Mouse (Mus musculus): ENCODE data around the gene Krt27.

DNA sequence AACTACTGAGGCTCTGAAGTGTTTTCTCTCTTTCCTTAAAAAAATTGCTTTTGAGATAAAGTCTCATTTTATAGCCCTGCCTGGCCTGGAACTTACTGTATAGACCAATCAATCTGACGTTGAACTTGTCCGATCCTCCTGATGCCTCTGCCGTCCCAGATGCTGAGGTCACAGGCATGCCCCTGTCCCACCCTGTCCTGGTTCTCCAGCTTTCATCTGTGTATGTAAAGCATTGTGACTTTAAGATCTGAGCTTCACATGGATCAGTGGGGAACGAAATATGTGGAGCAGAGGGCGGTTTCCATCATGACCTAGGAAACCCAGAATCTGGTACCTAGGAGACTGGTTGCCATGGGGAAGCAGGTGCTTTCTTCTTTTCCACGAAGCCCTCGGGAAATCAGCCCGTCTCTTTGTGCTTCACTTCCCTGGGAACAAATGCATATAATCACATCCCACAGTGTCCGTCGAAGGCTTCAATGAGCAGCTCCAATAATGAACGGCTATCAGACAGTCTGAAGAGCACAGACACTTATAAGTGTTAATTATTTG, 11.5 kb downstream of the Krt27 start:
- TF ChIP-seq CTCF (IDR thresholded peaks at IDR 0.05; ENCODE audit: extremely low read depth, insufficient read depth, insufficient read length, insufficient replicate concordance) (no peak), POLR2A (IDR thresholded peaks at IDR 0.05; ENCODE audit: low read depth, low read length) (no peak)

Measured in spleen, adult 2 months (tissue).